Mouse (Mus musculus) intestine, embryonic 15.5 days (tissue): ENCODE measurements around the gene Ddx54. TPM values are rescaled to one million over a fixed set of nuclear protein-coding genes. Genes with fewer than 3 reads are reported as not detected.

Experiments used
- ATAC-seq: fragments of 200-750 bp; cut with Nextera tagmentation; 2 replicates; pipeline ENCODE4 v1.8.0; 2017; ENCODE audit warnings: moderate TSS enrichment, moderate library complexity
- H3K27ac ChIP-seq: fragments of 300-500 bp; sonication (generic); 2 replicates; pipeline ENCODE4 v1.5.1; 2015; ENCODE audit warnings: mild to moderate bottlenecking, inconsistent platforms
- H3K27me3 ChIP-seq: fragments of 300-500 bp; sonication (generic); replicated peaks from 2 replicates; pipeline ENCODE4 v1.6.1; 2015; ENCODE audit warnings: inconsistent platforms
- H3K36me3 ChIP-seq: fragments of 300-500 bp; sonication (generic); 2 replicates; pipeline ENCODE4 v1.6.1; 2015; ENCODE audit warnings: inconsistent platforms
- H3K4me1 ChIP-seq: fragments of 300-500 bp; sonication (generic); replicated peaks from 2 replicates; pipeline ENCODE4 v1.6.1; 2015; ENCODE audit warnings: inconsistent platforms
- H3K4me2 ChIP-seq: fragments of 300-500 bp; sonication (generic); replicated peaks from 2 replicates; pipeline ENCODE4 v1.6.1; 2015; ENCODE audit warnings: mild to moderate bottlenecking, inconsistent platforms
- H3K4me3 ChIP-seq: fragments of 300-500 bp; sonication (generic); replicated peaks from 2 replicates; pipeline ENCODE4 v1.5.1; 2015; ENCODE audit warnings: inconsistent platforms
- H3K9ac ChIP-seq: fragments of 300-500 bp; sonication (generic); 2 replicates; pipeline ENCODE4 v1.6.1; 2015; ENCODE audit warnings: inconsistent platforms
- H3K9me3 ChIP-seq: fragments of 300-500 bp; sonication (generic); 2 replicates; pipeline ENCODE4 v1.6.1; 2016; ENCODE audit warnings: inconsistent platforms
- WGBS: fragments of 180-500 bp; shearing (Covaris S2); methylation state at CpG from one replicate; pipeline ENCODE4 v1.1.7; 2015; 5-methylcytosine and 5-hydroxymethylcytosine counted together
- polyA plus RNA-seq: library from polyadenylated mRNA; unstranded; fragments of >200 nt; fragmentation: Nextera tagmentation; extraction: Ambion mirVana; gene quantifications from 2 replicates; pipeline ENCODE4 v1.2.1, GENCODE M21; 2015

Gene Ddx54
- polyA plus RNA-seq, 1 experiment from 2014 or later: 47.5 TPM

- Histone ChIP-seq H3K27me3 (peaks cover 39% of the 10 kb centered on the region), H3K27ac (no peak overlapping the region), H3K4me2 (no peak overlapping the region), H3K4me1 (peaks cover 10% of the 10 kb centered on the region), H3K9me3 (no peaks in the 10 kb centered on the region), H3K4me3 (no peak overlapping the region), H3K36me3 (no peaks in the 10 kb centered on the region), H3K9ac (no peak overlapping the region)
- WGBS: 42% methylated on average over 5 of the region's 5 CpGs
- ATAC-seq: peak; percentile 42; the same call in 1 of the 2 replicates
These were observed 38.7 kb downstream of the Ddx54 start for GRCm38 (mm10) chr5:120651230-120651629.

GRCm38 (mm10) chr5:120652915-120653701 lies 40.6 kb downstream of the Ddx54 start:
- Histone ChIP-seq H3K9me3 (no peaks in the 10 kb centered on the region), H3K4me2 (no peak overlapping the region), H3K27ac (no peak overlapping the region), H3K4me3 (no peak overlapping the region), H3K27me3 (peaks cover 29% of the 10 kb centered on the region), H3K9ac (no peak overlapping the region), H3K36me3 (no peaks in the 10 kb centered on the region), H3K4me1 (peaks cover 10% of the 10 kb centered on the region)
- 83% methylated on average over 28 of the region's 28 CpGs for WGBS
- ATAC-seq: no peak

GRCm38 (mm10) chr5:120653873-120654272 lies 41.3 kb downstream of the Ddx54 start:
- H3K4me2 ChIP-seq: no peak overlapping the region
- 90% methylated on average over 2 of the region's 2 CpGs for WGBS

GRCm38 (mm10) chr5:120656281-120656751 lies 43.8 kb downstream of the Ddx54 start:
- no peaks in the 10 kb centered on the region for H3K36me3 ChIP-seq
- H3K9ac ChIP-seq: no peak overlapping the region
- H3K27ac ChIP-seq: no peak overlapping the region
- no peak overlapping the region for H3K4me2 ChIP-seq
- no peaks in the 10 kb centered on the region for H3K9me3 ChIP-seq
- ATAC-seq: no peak
- WGBS: 79% methylated on average over 12 of the region's 12 CpGs
- H3K4me3 ChIP-seq: no peak overlapping the region
- H3K27me3 ChIP-seq: peaks cover 5% of the 10 kb centered on the region; the same call in 1 of the 2 replicates
- H3K4me1 ChIP-seq: no peaks in the 10 kb centered on the region

More at GRCm38 (mm10) chr5:120653873-120654272, 41.3 kb downstream of the Ddx54 start:
- peaks cover 6% of the 10 kb centered on the region for H3K4me1 ChIP-seq
- no peak overlapping the region for H3K27ac ChIP-seq
- peaks cover 22% of the 10 kb centered on the region for H3K27me3 ChIP-seq
- no peaks in the 10 kb centered on the region for H3K9me3 ChIP-seq
- no peak overlapping the region for H3K4me3 ChIP-seq
- ATAC-seq: no peak
- H3K36me3 ChIP-seq: no peaks in the 10 kb centered on the region
- H3K9ac ChIP-seq: no peak overlapping the region

- Histone ChIP-seq H3K9ac (no peak overlapping the region), H3K4me2 (no peak overlapping the region), H3K36me3 (no peaks in the 10 kb centered on the region), H3K4me3 (no peak overlapping the region), H3K9me3 (no peaks in the 10 kb centered on the region), H3K27ac (no peak overlapping the region), H3K4me1 (no peaks in the 10 kb centered on the region), H3K27me3 (no peaks in the 10 kb centered on the region)
- ATAC-seq: no peak
- WGBS: 42% methylated on average over 5 of the region's 5 CpGs
These were observed 48.3 kb downstream of the Ddx54 start for GRCm38 (mm10) chr5:120660816-120661215.

- no peaks in the 10 kb centered on the region for H3K36me3 ChIP-seq
- H3K4me3 ChIP-seq: no peak overlapping the region
- H3K9me3 ChIP-seq: no peaks in the 10 kb centered on the region
- 0 out of 2 replicates have a peak, but pooled peaks cover 4% of the 10 kb centered on the region for H3K27me3 ChIP-seq
- H3K4me1 ChIP-seq: no peaks in the 10 kb centered on the region
- 54% methylated on average over 2 of the region's 2 CpGs for WGBS
- no peak overlapping the region for H3K27ac ChIP-seq
- no peak overlapping the region for H3K4me2 ChIP-seq
- no peak overlapping the region for H3K9ac ChIP-seq
- ATAC-seq: no peak
These were observed 52.3 kb downstream of the Ddx54 start for GRCm38 (mm10) chr5:120664888-120665287.

GRCm38 (mm10) chr5:120668761-120669160 lies 56.2 kb downstream of the Ddx54 start:
- Histone ChIP-seq H3K9ac (no peak overlapping the region), H3K27ac (no peak overlapping the region), H3K4me3 (no peak overlapping the region), H3K36me3 (no peaks in the 10 kb centered on the region), H3K4me2 (no peak overlapping the region), H3K9me3 (no peaks in the 10 kb centered on the region), H3K27me3 (0 out of 2 replicates have a peak, but pooled peaks cover 4% of the 10 kb centered on the region), H3K4me1 (no peaks in the 10 kb centered on the region)
- 69% methylated on average over 7 of the region's 7 CpGs for WGBS
- ATAC-seq: no peak

GRCm38 (mm10) chr5:120670132-120670531 lies 57.6 kb downstream of the Ddx54 start:
- 83% methylated on average over 7 of the region's 7 CpGs for WGBS
- no peaks in the 10 kb centered on the region for H3K9me3 ChIP-seq
- H3K4me1 ChIP-seq: peaks cover 5% of the 10 kb centered on the region
- no peaks in the 10 kb centered on the region for H3K36me3 ChIP-seq
- H3K4me2 ChIP-seq: no peak overlapping the region
- H3K9ac ChIP-seq: no peak overlapping the region
- ATAC-seq: no peak
- H3K27ac ChIP-seq: no peak overlapping the region
- H3K27me3 ChIP-seq: 0 out of 2 replicates have a peak, but pooled peaks cover 4% of the 10 kb centered on the region
- H3K4me3 ChIP-seq: no peak overlapping the region

GRCm38 (mm10) chr5:120671865-120672264 lies 59.3 kb downstream of the Ddx54 start:
- 0 out of 2 replicates have a peak, but pooled peaks cover 4% of the 10 kb centered on the region for H3K27me3 ChIP-seq
- no peaks in the 10 kb centered on the region for H3K36me3 ChIP-seq
- no peaks in the 10 kb centered on the region for H3K9me3 ChIP-seq
- H3K4me3 ChIP-seq: no peak overlapping the region
- WGBS: 61% methylated on average over 3 of the region's 3 CpGs
- H3K27ac ChIP-seq: no peak overlapping the region
- H3K4me1 ChIP-seq: peaks cover 5% of the 10 kb centered on the region
- H3K4me2 ChIP-seq: no peak overlapping the region
- no peak for ATAC-seq
- no peak overlapping the region for H3K9ac ChIP-seq

- Histone ChIP-seq H3K4me3 (no peak overlapping the region), H3K9me3 (no peaks in the 10 kb centered on the region), H3K27me3 (0 out of 2 replicates have a peak, but pooled peaks cover 4% of the 10 kb centered on the region), H3K9ac (no peak overlapping the region), H3K4me1 (peaks cover 5% of the 10 kb centered on the region), H3K36me3 (no peaks in the 10 kb centered on the region), H3K27ac (no peak overlapping the region), H3K4me2 (no peak overlapping the region)
- ATAC-seq: no peak
- WGBS: 3% methylated on average over 12 of the region's 12 CpGs
These were observed 61.1 kb downstream of the Ddx54 start for GRCm38 (mm10) chr5:120673626-120674025.

- no peak overlapping the region for H3K27ac ChIP-seq
- no peaks in the 10 kb centered on the region for H3K9me3 ChIP-seq
- no peaks in the 10 kb centered on the region for H3K36me3 ChIP-seq
- WGBS: 30% methylated on average over 21 of the region's 21 CpGs
- peaks cover 10% of the 10 kb centered on the region for H3K4me1 ChIP-seq
- H3K4me3 ChIP-seq: no peak overlapping the region
- no peak overlapping the region for H3K9ac ChIP-seq
- H3K4me2 ChIP-seq: peak overlapping the region; percentile 26
- ATAC-seq: peak; percentile 52
- H3K27me3 ChIP-seq: 0 out of 2 replicates have a peak, but pooled peaks cover 4% of the 10 kb centered on the region
These were observed 61.9 kb downstream of the Ddx54 start for GRCm38 (mm10) chr5:120674229-120675145.

- Histone ChIP-seq H3K9ac (no peak overlapping the region), H3K36me3 (no peaks in the 10 kb centered on the region), H3K27me3 (peaks cover 14% of the 10 kb centered on the region), H3K9me3 (no peaks in the 10 kb centered on the region), H3K4me2 (no peak overlapping the region), H3K4me1 (peaks cover 19% of the 10 kb centered on the region), H3K27ac (no peak overlapping the region), H3K4me3 (no peak overlapping the region)
- no peak for ATAC-seq
- WGBS: 24% methylated on average over 2 of the region's 2 CpGs
These were observed 65.0 kb downstream of the Ddx54 start for GRCm38 (mm10) chr5:120677516-120677915.
